Mouse (Mus musculus): Measurements from ENCODE around the gene Gm10128.
"Not testable (repeated sequence)": the region's sequence is repeated elsewhere in the genome, so short reads cannot be mapped to it uniquely, and the experiment has no call there.

Gene Gm10128

GRCm38 (mm10) chr14:7643872-7644271 is at the start of gene Gm10128:
Gene Gm10128 (minus strand): TSS chr14:7643972.
- DNase-seq (ENCODE audit: low read depth, low spot score): not testable (repeated sequence)

DNA sequence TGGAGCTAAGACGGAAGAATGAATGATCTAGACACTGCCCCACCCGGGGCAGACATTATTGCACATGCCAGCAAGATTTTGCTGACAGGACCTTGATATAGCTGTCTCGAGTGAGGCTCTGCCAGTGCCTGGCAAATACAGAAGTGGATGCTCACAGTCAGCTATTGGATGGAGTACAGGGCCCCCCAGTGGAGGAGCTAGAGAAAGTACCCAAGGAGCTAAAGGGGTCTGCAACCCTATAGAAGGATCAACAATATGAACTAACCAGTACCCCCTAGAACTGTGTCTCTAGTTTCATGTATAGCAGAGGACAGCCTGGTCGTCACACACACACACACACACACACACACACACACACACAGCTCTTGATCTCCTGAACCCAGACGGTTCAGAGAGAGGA is 37.4 kb upstream of the Gm10128 start:
- not testable (repeated sequence) for DNase-seq (ENCODE audit: low read depth, low spot score)

DNA sequence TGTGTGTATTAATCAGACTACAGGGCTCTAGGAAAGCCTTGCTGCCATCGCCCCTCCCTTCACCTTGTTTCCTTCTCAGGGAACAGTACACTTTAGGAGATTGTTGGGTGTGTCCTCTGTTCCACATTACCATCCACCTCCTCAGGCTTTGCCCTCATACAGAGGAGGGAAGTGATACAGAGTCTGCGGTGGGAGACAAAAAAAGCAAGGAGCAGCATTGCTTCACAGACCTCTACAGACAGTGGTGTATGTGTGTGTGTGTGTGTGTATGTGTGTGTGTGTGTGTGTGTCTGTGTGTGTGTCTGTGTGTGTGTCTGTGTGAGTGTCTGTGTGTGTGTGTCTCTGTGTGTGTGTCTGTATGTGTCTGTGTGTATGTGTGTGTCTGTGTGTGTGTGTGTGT is 18.7 kb upstream of the Gm10128 start:
- not testable (repeated sequence) for DNase-seq (ENCODE audit: low read depth, low spot score)

- not testable (repeated sequence) for DNase-seq (ENCODE audit: low read depth, low spot score)
These were observed 14.6 kb upstream of the Gm10128 start for GRCm38 (mm10) chr14:7658101-7659074.

- not testable (repeated sequence) for DNase-seq (ENCODE audit: low read depth, low spot score)
These were observed 13.7 kb upstream of the Gm10128 start for GRCm38 (mm10) chr14:7657456-7657855.

GRCm38 (mm10) chr14:7595492-7595891 is 48.3 kb downstream of the Gm10128 start, which contains the start of gene Gm10338:
Gene Gm10338 (minus strand): TSS chr14:7595592.
- not testable (repeated sequence) for DNase-seq (ENCODE audit: low read depth, low spot score)
